In the genomic region with DNA sequence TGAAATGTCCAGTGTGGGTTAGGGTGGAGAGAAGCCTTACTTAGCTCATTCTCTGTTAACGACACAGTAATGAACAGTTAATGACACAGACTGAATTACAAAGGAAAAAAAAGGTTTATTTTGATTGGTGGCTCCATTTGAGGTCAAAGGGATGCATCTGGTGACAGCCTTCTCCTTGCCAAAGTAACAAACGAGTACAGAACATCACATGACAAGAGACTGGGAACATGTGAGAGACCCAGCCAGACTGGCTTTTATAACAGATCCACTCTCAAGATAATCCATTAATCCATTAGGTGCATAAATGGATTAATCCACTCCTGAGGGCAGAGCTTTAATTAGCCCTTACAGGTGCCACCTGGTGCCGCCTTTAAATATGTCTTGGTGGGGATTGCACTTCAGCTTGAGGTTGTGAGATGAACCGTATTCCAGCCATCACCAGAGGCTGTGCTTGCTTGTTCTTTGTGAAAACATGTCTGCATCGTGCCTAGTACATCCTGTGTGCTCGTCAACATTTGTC, we compare ENCODE assay signal across 18 mouse cellular contexts.
DNase-seq lines count a peak whose midpoint lies in the region; ATAC-seq and TF ChIP-seq lines count a peak whose summit lies in the region.
"Had no signal": no experiment of that assay in that cellular context is flagged by ENCODE, and none has a peak within 500 bp of the region (broad histone marks: within the 10 kb centered on the region; RNA-seq: fewer than 3 reads in every experiment).

No protein-coding gene starts in this region.

- no peak overlapping the region for H3K4me2 ChIP-seq in heart, embryonic 11.5 days
- no peak overlapping the region for H3K4me2 ChIP-seq in midbrain, embryonic 14.5 days (ENCODE audit: low read length)
- no peak overlapping the region for H3K4me2 ChIP-seq in midbrain, embryonic 16.5 days (ENCODE audit: low read length)
- no peak overlapping the region for H3K4me2 ChIP-seq in heart, postnatal 0 days (ENCODE audit: low read depth, low read length)
- H3K4me2 ChIP-seq: limb, embryonic 15.5 days had no signal

- H3K4me1 ChIP-seq in heart, embryonic 11.5 days (ENCODE audit: control insufficient read depth, insufficient read depth, low read length): peaks cover 74% of the 10 kb centered on the region
- H3K4me1 ChIP-seq in midbrain, embryonic 14.5 days (ENCODE audit: control insufficient read depth, insufficient read depth, low read length): peaks cover 16% of the 10 kb centered on the region
- H3K4me1 ChIP-seq in midbrain, embryonic 16.5 days (ENCODE audit: control insufficient read depth, insufficient read depth, low read length): no peaks in the 10 kb centered on the region
- peaks cover 83% of the 10 kb centered on the region for H3K4me1 ChIP-seq in heart, postnatal 0 days (ENCODE audit: control insufficient read depth, insufficient read depth)

- DNase-seq in heart, postnatal 4 days: no peak
- peak; percentile 58 for DNase-seq in kidney, adult 11 months
- DNase-seq in kidney, postnatal 4 days: no peak
- DNase-seq in midbrain, embryonic 14.5 days: no peak
- no peak for DNase-seq in heart, postnatal 0 days (ENCODE audit: low spot score)
- no peak for DNase-seq in ovary, postnatal 10 days (ENCODE audit: low spot score)
- DNase-seq: cerebellum, postnatal 10 days; gastrocnemius, postnatal 25 days; kidney, adult 18-20 months; layer of hippocampus, postnatal 36 days; lung, adult 18-20 months; right cerebral cortex, postnatal 4 days; thymus, postnatal 25 days had no signal

- peak overlapping the region; percentile 81; the same call in 1 of the 2 replicates for H3K27ac ChIP-seq in heart, embryonic 11.5 days (ENCODE audit: low read depth, low read length)
- H3K27ac ChIP-seq in midbrain, embryonic 14.5 days (replicated peaks; ENCODE audit: low read depth, low read length): 0 out of 2 replicates have a peak overlapping the region, but pooled peaks have one; percentile 5
- no peak overlapping the region for H3K27ac ChIP-seq in midbrain, embryonic 16.5 days (ENCODE audit: low read length)
- peak overlapping the region; percentile 87 for H3K27ac ChIP-seq in heart, postnatal 0 days (ENCODE audit: low read depth)
- H3K27ac ChIP-seq: limb, embryonic 15.5 days had no signal

- no peak overlapping the region for H3K4me3 ChIP-seq in heart, embryonic 11.5 days (ENCODE audit: low read depth, low read length)
- H3K4me3 ChIP-seq in midbrain, embryonic 14.5 days (replicated peaks; ENCODE audit: low read depth, low read length): no peak overlapping the region
- H3K4me3 ChIP-seq in midbrain, embryonic 16.5 days (ENCODE audit: low read depth, low read length): no peak overlapping the region
- H3K4me3 ChIP-seq in heart, postnatal 0 days (ENCODE audit: low read depth, low read length): no peak overlapping the region
- H3K4me3 ChIP-seq: forebrain, embryonic 10.5 days; limb, embryonic 15.5 days had no signal

- no peaks in the 10 kb centered on the region for H3K9me3 ChIP-seq in heart, embryonic 11.5 days (replicated peaks; ENCODE audit: control insufficient read depth, low read length)
- H3K9me3 ChIP-seq in midbrain, embryonic 14.5 days (ENCODE audit: control insufficient read depth, low read length): no peaks in the 10 kb centered on the region
- no peaks in the 10 kb centered on the region for H3K9me3 ChIP-seq in midbrain, embryonic 16.5 days (replicated peaks; ENCODE audit: control insufficient read depth, low read length, poor library complexity, severe bottlenecking)
- H3K9me3 ChIP-seq in heart, postnatal 0 days (replicated peaks; ENCODE audit: control insufficient read depth, low read length): no peaks in the 10 kb centered on the region
- H3K9me3 ChIP-seq: forebrain, embryonic 10.5 days; limb, embryonic 15.5 days had no signal

- no peaks in the 10 kb centered on the region for H3K27me3 ChIP-seq in heart, embryonic 11.5 days (ENCODE audit: control insufficient read depth, insufficient read depth, low read length)
- H3K27me3 ChIP-seq in midbrain, embryonic 14.5 days (ENCODE audit: control insufficient read depth, insufficient read depth, low read length): no peaks in the 10 kb centered on the region
- H3K27me3 ChIP-seq in midbrain, embryonic 16.5 days (ENCODE audit: control insufficient read depth, insufficient read depth, low read depth, low read length): no peaks in the 10 kb centered on the region
- no peaks in the 10 kb centered on the region for H3K27me3 ChIP-seq in heart, postnatal 0 days (ENCODE audit: control insufficient read depth, insufficient read depth, low read length)
- H3K27me3 ChIP-seq: limb, embryonic 15.5 days had no signal

- TF ChIP-seq EP300 in heart, postnatal 0 days (IDR thresholded peaks at IDR 0.05; ENCODE audit: low read depth): no peak

- no peak for TF ChIP-seq CTCF in heart, postnatal 0 days (IDR thresholded peaks at IDR 0.05; ENCODE audit: low read depth)

- WGBS in heart, embryonic 11.5 days (ENCODE audit: insufficient replicate concordance): 73% methylated on average over 6 of the region's 6 CpGs
- 45% methylated on average over 6 of the region's 6 CpGs for WGBS in midbrain, embryonic 14.5 days
- WGBS in midbrain, embryonic 16.5 days: 40% methylated on average over 6 of the region's 6 CpGs
- 59% methylated on average over 6 of the region's 6 CpGs for WGBS in heart, postnatal 0 days

- no peaks in the 10 kb centered on the region for H3K36me3 ChIP-seq in heart, embryonic 11.5 days (ENCODE audit: control insufficient read depth, insufficient read depth, low read length)
- no peaks in the 10 kb centered on the region for H3K36me3 ChIP-seq in midbrain, embryonic 14.5 days (ENCODE audit: control insufficient read depth, insufficient read depth, low read length)
- H3K36me3 ChIP-seq in midbrain, embryonic 16.5 days (ENCODE audit: control insufficient read depth, insufficient read depth, low read length): no peaks in the 10 kb centered on the region
- no peaks in the 10 kb centered on the region for H3K36me3 ChIP-seq in heart, postnatal 0 days (replicated peaks; ENCODE audit: control insufficient read depth, insufficient read depth, low read length)
- H3K36me3 ChIP-seq: forebrain, embryonic 10.5 days; limb, embryonic 15.5 days had no signal

- no peak for ATAC-seq in heart, embryonic 11.5 days (replicated peaks; ENCODE audit: insufficient number of reproducible peaks, low FRiP score, low TSS enrichment)
- peak; percentile 34; the same call in 1 of the 2 replicates for ATAC-seq in midbrain, embryonic 14.5 days (ENCODE audit: low FRiP score, low TSS enrichment)
- no peak for ATAC-seq in midbrain, embryonic 16.5 days
- no peak for ATAC-seq in heart, postnatal 0 days (ENCODE audit: insufficient read depth, low read depth)
- ATAC-seq: hindbrain, embryonic 16.5 days had no signal

- no peak overlapping the region for H3K9ac ChIP-seq in heart, embryonic 11.5 days (ENCODE audit: low read depth, low read length)
- no peak overlapping the region for H3K9ac ChIP-seq in midbrain, embryonic 14.5 days (replicated peaks; ENCODE audit: low read length)
- no peak overlapping the region for H3K9ac ChIP-seq in midbrain, embryonic 16.5 days (ENCODE audit: low read depth, low read length)
- H3K9ac ChIP-seq in heart, postnatal 0 days (replicated peaks; ENCODE audit: low read depth, low read length): no peak overlapping the region; the same call in 1 of the 2 replicates
- H3K9ac ChIP-seq: limb, embryonic 15.5 days had no signal
